Mouse (Mus musculus) CH12.LX (cell line): Measurements from ENCODE around the gene Epc2.

Source experiments
- CTCF ChIP-seq, 2 experiments: IDR thresholded peaks in 1 of 2; conservative IDR thresholded peaks in 1 of 2; 2 replicates each; pipeline ENCODE4 v1.5.1; 2011 to 2012; ENCODE audit warnings: low read depth in 2 of 2, low read length in 2 of 2, improper control_type of control experiment in 1 of 2, inconsistent platforms in 1 of 2, mild to moderate bottlenecking in 1 of 2, moderate library complexity in 1 of 2
- E2F4 ChIP-seq: IDR thresholded peaks from 2 replicates; pipeline ENCODE4 v1.6.1; 2011; ENCODE audit warnings: low read depth, low read length, improper control_type of control experiment; ENCODE audit not compliant: insufficient replicate concordance
- ELF1 ChIP-seq: IDR thresholded peaks from 2 replicates; pipeline ENCODE4 v1.6.1; 2014; ENCODE audit warnings: low read depth, mild to moderate bottlenecking, inconsistent platforms, low read length, improper control_type of control experiment
- EP300 ChIP-seq: IDR thresholded peaks from 2 replicates; pipeline ENCODE4 v1.6.1; 2011; ENCODE audit warnings: low read length, improper control_type of control experiment
- KAT2A ChIP-seq: IDR thresholded peaks from 2 replicates; pipeline ENCODE4 v1.6.1; 2012; ENCODE audit warnings: low read length, improper control_type of control experiment, inconsistent platforms; ENCODE audit not compliant: insufficient replicate concordance
- MAFK ChIP-seq: IDR thresholded peaks from 2 replicates; pipeline ENCODE4 v1.6.1; 2011; ENCODE audit warnings: low read length, improper control_type of control experiment; ENCODE audit not compliant: insufficient replicate concordance
- MAZ ChIP-seq: IDR thresholded peaks from 2 replicates; pipeline ENCODE4 v1.6.1; 2012; ENCODE audit warnings: low read depth, mild to moderate bottlenecking, inconsistent platforms, low read length, improper control_type of control experiment, moderate library complexity
- MEF2A ChIP-seq: IDR thresholded peaks from 2 replicates; pipeline ENCODE4 v1.6.1; 2014; ENCODE audit warnings: low read depth, mild to moderate bottlenecking, inconsistent platforms, low read length, improper control_type of control experiment, borderline replicate concordance
- POLR2A ChIP-seq: IDR thresholded peaks from 2 replicates; pipeline ENCODE4 v1.6.1; 2011; ENCODE audit warnings: low read depth, mild to moderate bottlenecking, improper control_type of control experiment, low read length
- SIN3A ChIP-seq: IDR thresholded peaks from 2 replicates; pipeline ENCODE4 v1.6.1; 2012; ENCODE audit warnings: low read length, improper control_type of control experiment, inconsistent platforms
- USF1 ChIP-seq: IDR thresholded peaks from 2 replicates; pipeline ENCODE4 v1.6.1; 2014; ENCODE audit warnings: low read depth, mild to moderate bottlenecking, inconsistent platforms, low read length, improper control_type of control experiment
- USF2 ChIP-seq: conservative IDR thresholded peaks from 2 replicates; pipeline ENCODE4 v1.6.1; 2011; ENCODE audit warnings: low read depth, low read length, improper control_type of control experiment

DNA sequence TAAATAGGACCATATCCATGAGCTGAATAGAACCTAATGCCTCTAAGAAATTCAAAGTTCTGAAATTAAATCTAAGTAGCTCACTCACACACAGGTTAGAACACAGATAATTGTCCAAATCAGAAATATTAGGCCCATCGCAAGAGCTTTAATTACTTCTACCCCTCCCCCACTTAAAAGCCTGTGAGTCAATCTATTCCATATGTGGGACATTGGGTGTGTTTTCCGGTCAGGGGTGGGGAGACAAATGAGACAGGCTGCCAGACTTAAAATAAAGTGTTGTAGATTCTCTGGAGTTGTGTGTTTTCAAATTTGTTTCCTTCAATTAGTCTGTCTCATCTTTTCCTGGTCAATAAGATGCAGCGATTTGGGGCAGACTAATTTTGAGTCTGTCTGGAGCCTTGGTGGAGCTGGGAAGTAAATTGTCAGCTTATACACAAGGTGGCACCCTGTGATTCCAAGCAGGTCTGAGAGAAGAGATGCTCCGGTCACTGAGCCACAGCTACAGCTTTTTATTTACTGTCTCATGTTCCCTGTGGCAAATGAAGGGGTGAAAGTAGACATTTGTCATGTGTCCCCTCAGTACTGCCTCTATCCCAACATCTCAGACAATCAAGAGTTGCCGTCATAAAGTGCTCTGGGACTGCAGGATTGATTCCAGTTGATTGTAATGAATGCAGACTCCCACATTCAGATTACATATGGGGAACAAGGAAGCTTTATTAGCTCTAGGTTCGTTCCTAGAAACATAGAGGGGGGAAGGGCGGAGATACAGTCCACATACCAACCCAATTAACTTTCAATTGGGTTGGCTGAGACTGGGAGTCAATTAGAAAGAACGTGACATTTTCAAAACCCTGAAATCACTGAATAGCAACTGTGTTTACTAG, 3.5 kb upstream of the Epc2 start:
- TF ChIP-seq POLR2A (no peak), EP300 (no peak), MAZ (no peak), CTCF (conservative IDR thresholded peaks at IDR 0.05 in 1 of 2, IDR thresholded peaks at IDR 0.05 in 1 of 2; ENCODE audit: low read depth in 2 of 2, low read length in 2 of 2) (peak in 1 of 2 experiments; percentile 29; a peak in 1 of 4 replicates), MEF2A (no peak), USF1 (no peak), E2F4 (no peak), SIN3A (no peak), KAT2A (no peak), ELF1 (no peak), USF2 (no peak), MAFK (no peak)
